Mouse (Mus musculus): ENCODE measurements around the gene Dpm2. TPM values are rescaled to one million over a fixed set of nuclear protein-coding genes. Genes with fewer than 3 reads are reported as not detected.
A peak's percentile ranks its signal among the peaks of the same experiment; 100 is the strongest.

Dpm2 gene
- total RNA-seq, 1 experiment from 2014 or later: 47.8 TPM

- peak; percentile 87 for DNase-seq
These were observed 12.5 kb downstream of the Dpm2 start for GRCm38 (mm10) chr2:32582830-32583799.

GRCm38 (mm10) chr2:32585149-32585714 lies 14.6 kb downstream of the Dpm2 start:
- DNase-seq: no peak

- DNase-seq: peak; percentile 95
These were observed 16.3 kb downstream of the Dpm2 start, which contains the start of gene St6galnac4 for GRCm38 (mm10) chr2:32586871-32587351. TSS of gene St6galnac4 (plus strand) at chr2:32587095.

- DNase-seq: no peak
These were observed 17.2 kb downstream of the Dpm2 start for GRCm38 (mm10) chr2:32587731-32588321.

GRCm38 (mm10) chr2:32589213-32589795 lies 18.6 kb downstream of the Dpm2 start:
- peak; percentile 61 for DNase-seq

- peak; percentile 52 for DNase-seq
These were observed 19.6 kb downstream of the Dpm2 start for GRCm38 (mm10) chr2:32590224-32590623.

- no peak for DNase-seq
These were observed 20.6 kb downstream of the Dpm2 start for GRCm38 (mm10) chr2:32591249-32591648.

GRCm38 (mm10) chr2:32596725-32597124 lies 26.1 kb downstream of the Dpm2 start:
- peak; percentile 48 for DNase-seq

- no peak for DNase-seq
These were observed 26.6 kb downstream of the Dpm2 start for GRCm38 (mm10) chr2:32597248-32597647.

GRCm38 (mm10) chr2:32597699-32598098 lies 27.0 kb downstream of the Dpm2 start:
- DNase-seq: no peak

GRCm38 (mm10) chr2:32598506-32598905 lies 27.8 kb downstream of the Dpm2 start:
- peak; percentile 38 for DNase-seq

- no peak for DNase-seq
These were observed 28.8 kb downstream of the Dpm2 start, which contains the start of gene St6galnac6 for GRCm38 (mm10) chr2:32599409-32599808. TSS of gene St6galnac6 (plus strand) at chr2:32599709.

- DNase-seq: peak; percentile 66
These were observed 30.9 kb downstream of the Dpm2 start for GRCm38 (mm10) chr2:32601417-32602065.

GRCm38 (mm10) chr2:32602600-32603054 lies 32.0 kb downstream of the Dpm2 start:
- peak; percentile 92 for DNase-seq

- DNase-seq: no peak
These were observed 34.0 kb downstream of the Dpm2 start for GRCm38 (mm10) chr2:32604631-32605030.

- peak; percentile 94 for DNase-seq
These were observed 35.8 kb downstream of the Dpm2 start for GRCm38 (mm10) chr2:32606161-32607142.

GRCm38 (mm10) chr2:32607262-32607947 lies 36.7 kb downstream of the Dpm2 start:
- DNase-seq: peak; percentile 64

GRCm38 (mm10) chr2:32608141-32608777 lies 37.6 kb downstream of the Dpm2 start:
- DNase-seq: peak; percentile 90

- DNase-seq: no peak
These were observed 38.2 kb downstream of the Dpm2 start for GRCm38 (mm10) chr2:32608778-32609435.

All from adrenal gland, postnatal 14 days (tissue).